Mouse (Mus musculus): ENCODE results near the gene Calcr. TPM values are rescaled to one million over a fixed set of nuclear protein-coding genes. Genes with fewer than 3 reads are reported as not detected.

Calcr gene
- polyA plus RNA-seq (2014; fragmentation: Nextera tagmentation; extraction: Ambion mirVana) = 0.22 and 0.25 TPM in 2 replicates

DNA sequence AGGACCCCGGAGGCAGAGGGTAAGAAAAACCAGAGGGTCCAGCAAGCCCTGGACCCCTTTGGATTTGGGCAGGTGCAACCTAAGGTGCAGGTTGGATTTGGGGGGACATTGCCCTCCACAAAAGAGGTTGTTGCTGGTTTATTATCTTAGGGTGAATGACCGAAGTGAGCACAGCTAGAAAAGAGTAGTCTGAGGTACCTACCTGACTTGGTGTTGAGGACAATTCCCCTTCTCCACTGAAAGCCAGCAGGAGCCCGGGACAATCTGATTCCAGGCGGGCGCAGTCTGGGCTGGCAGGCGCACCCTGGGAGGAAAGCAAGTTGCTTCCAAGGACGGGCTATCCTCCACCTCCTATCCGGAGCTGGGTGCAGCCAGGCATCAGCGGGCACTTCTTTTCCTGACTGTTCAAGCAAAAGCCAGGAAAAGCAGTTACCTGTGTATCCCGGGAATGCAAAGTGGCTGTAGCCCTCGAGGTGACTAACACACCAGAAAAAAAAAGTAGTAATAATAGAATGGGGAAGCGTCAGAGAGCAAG, at the start of gene Calcr:
Gene Calcr (minus strand): TSS at position 485 of the 535 bp plus-strand sequence.
- Histone ChIP-seq H3K9ac (replicated peaks; ENCODE audit: low read depth, low read length) (no peak within 1 kb of the TSS), H3K36me3 (ENCODE audit: control insufficient read depth, insufficient read depth, low read length) (no peaks in the 10 kb centered on the region), H3K27me3 (ENCODE audit: control insufficient read depth, insufficient read depth, low read length) (peaks cover 26% of the 10 kb centered on the region), H3K9me3 (ENCODE audit: control insufficient read depth, low read depth, low read length) (no peaks in the 10 kb centered on the region), H3K27ac (ENCODE audit: low read length) (no peak within 1 kb of the TSS), H3K4me2 (replicated peaks; ENCODE audit: low read depth, low read length) (peak within 1 kb of the TSS; percentile 94), H3K4me3 (ENCODE audit: low read depth, low read length) (peak within 1 kb of the TSS; percentile 45), H3K4me1 (ENCODE audit: control insufficient read depth, insufficient read depth, low read length) (peaks cover 3% of the 10 kb centered on the region; the same call in 1 of the 2 replicates)
- WGBS = 4% methylated on average over 12 of the region's 12 CpGs
- no peak for ATAC-seq (ENCODE audit: insufficient number of reproducible peaks, insufficient read depth, low FRiP score, low read depth)

DNA sequence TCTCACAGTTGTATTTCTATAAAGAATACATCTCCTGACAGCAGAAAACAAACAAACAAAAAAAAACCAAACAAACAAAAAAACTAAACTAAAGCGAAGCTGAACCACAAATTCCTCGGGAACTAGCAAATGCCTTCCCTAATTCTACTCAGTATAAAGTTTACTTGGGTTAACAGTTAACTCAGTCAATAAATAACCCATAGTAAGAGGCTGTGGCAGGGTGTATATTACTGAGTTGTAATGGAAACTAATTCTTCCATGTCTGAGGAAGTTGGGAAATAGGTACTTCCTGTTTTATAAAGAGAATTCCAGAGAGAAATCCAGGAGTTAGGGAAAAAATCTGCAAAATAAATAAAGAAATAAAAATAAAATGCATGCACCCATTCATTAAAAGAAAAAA, 3.0 kb upstream of the Calcr start:
- 57% methylated on average over 2 of the region's 2 CpGs for WGBS
- Histone ChIP-seq H3K4me2 (replicated peaks; ENCODE audit: low read depth, low read length) (no peak overlapping the region), H3K27me3 (ENCODE audit: control insufficient read depth, insufficient read depth, low read length) (peaks cover 26% of the 10 kb centered on the region), H3K9me3 (ENCODE audit: control insufficient read depth, low read depth, low read length) (no peaks in the 10 kb centered on the region), H3K9ac (replicated peaks; ENCODE audit: low read depth, low read length) (no peak overlapping the region), H3K4me1 (ENCODE audit: control insufficient read depth, insufficient read depth, low read length) (peaks cover 3% of the 10 kb centered on the region; the same call in 1 of the 2 replicates), H3K36me3 (ENCODE audit: control insufficient read depth, insufficient read depth, low read length) (no peaks in the 10 kb centered on the region), H3K27ac (ENCODE audit: low read length) (no peak overlapping the region), H3K4me3 (ENCODE audit: low read depth, low read length) (no peak overlapping the region)
- no peak for ATAC-seq (ENCODE audit: insufficient number of reproducible peaks, insufficient read depth, low FRiP score, low read depth)

DNA sequence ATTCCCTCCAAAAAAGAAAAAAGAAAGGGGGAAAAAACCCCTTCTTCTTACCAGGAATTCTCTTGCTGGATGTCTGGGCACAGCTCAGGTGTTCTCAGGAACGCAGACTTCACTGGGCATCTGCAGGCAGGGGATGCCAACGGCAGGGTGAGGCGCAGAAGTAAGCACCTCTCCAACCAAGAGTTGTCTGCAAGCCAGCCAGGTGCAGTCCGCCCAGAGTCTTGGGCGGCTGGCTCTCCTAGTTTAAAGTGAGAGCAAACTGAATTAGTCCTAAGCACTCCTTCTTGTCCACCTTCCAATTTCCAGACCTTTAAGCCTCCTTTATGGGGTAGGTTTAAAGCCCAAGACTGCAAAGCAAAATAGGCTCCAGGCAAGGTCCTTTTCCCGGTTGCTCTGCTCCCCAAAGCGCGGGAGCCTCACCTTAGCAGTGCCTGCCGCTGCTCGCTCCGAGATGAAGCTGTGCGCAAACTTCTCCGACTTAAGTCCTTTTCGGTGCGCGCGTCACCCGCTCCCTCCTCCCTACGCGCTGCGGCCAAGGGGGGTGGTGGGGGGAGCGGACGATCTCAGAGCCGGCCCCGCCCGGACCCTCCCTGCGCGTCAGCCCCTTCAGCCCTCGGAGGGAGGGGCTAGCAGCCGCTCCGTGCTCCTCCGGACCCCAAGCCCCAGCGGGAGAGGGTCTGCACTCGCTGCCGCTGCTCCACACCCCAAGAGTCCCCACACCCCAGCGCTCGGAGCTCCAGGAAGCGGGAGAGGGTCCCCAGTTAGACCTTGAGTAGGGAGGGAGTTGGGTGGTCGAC, 1.1 kb downstream of the Calcr start:
- peak overlapping the region; percentile 94 for H3K4me2 ChIP-seq (replicated peaks; ENCODE audit: low read depth, low read length)
- H3K4me3 ChIP-seq (ENCODE audit: low read depth, low read length) = peak overlapping the region; percentile 45
- H3K9me3 ChIP-seq (ENCODE audit: control insufficient read depth, low read depth, low read length) = no peaks in the 10 kb centered on the region
- peaks cover 26% of the 10 kb centered on the region for H3K27me3 ChIP-seq (ENCODE audit: control insufficient read depth, insufficient read depth, low read length)
- ATAC-seq (ENCODE audit: insufficient number of reproducible peaks, insufficient read depth, low FRiP score, low read depth) = 0 out of 2 replicates have a peak, but pooled peaks have one; percentile 56
- no peak overlapping the region for H3K9ac ChIP-seq (replicated peaks; ENCODE audit: low read depth, low read length)
- peaks cover 3% of the 10 kb centered on the region; the same call in 1 of the 2 replicates for H3K4me1 ChIP-seq (ENCODE audit: control insufficient read depth, insufficient read depth, low read length)
- WGBS = under 1% methylated on average over 38 of the region's 39 CpGs
- no peaks in the 10 kb centered on the region for H3K36me3 ChIP-seq (ENCODE audit: control insufficient read depth, insufficient read depth, low read length)
- no peak overlapping the region for H3K27ac ChIP-seq (ENCODE audit: low read length)

DNA sequence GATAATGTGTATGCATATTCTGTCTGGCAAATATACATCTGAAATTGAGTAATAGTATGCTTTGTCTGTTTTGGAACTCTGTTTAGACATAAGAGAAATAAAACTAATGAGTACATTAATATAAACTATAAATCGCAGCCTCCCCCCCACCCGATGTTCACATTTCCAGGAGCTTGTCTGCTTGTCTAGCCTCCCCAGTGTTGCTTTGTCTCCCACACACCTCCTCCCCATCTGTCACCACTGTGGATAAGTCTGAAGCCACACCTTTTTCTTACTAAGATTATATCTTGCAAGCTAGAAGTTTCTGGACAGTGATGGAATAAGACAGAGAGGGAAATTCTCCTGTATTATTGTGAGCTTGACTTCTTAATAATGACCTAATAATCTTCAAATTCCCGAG, 12.9 kb downstream of the Calcr start:
- H3K27ac ChIP-seq (ENCODE audit: low read length) = no peak overlapping the region
- no peaks in the 10 kb centered on the region for H3K36me3 ChIP-seq (ENCODE audit: control insufficient read depth, insufficient read depth, low read length)
- H3K9me3 ChIP-seq (ENCODE audit: control insufficient read depth, low read depth, low read length) = no peaks in the 10 kb centered on the region
- no peak overlapping the region for H3K4me3 ChIP-seq (ENCODE audit: low read depth, low read length)
- H3K9ac ChIP-seq (replicated peaks; ENCODE audit: low read depth, low read length) = no peak overlapping the region
- H3K27me3 ChIP-seq (ENCODE audit: control insufficient read depth, insufficient read depth, low read length) = no peaks in the 10 kb centered on the region
- no peaks in the 10 kb centered on the region for H3K4me1 ChIP-seq (ENCODE audit: control insufficient read depth, insufficient read depth, low read length)
- no peak overlapping the region for H3K4me2 ChIP-seq (replicated peaks; ENCODE audit: low read depth, low read length)
- ATAC-seq (ENCODE audit: insufficient number of reproducible peaks, insufficient read depth, low FRiP score, low read depth) = no peak
- WGBS = 71% methylated on average over 3 of the region's 3 CpGs

DNA sequence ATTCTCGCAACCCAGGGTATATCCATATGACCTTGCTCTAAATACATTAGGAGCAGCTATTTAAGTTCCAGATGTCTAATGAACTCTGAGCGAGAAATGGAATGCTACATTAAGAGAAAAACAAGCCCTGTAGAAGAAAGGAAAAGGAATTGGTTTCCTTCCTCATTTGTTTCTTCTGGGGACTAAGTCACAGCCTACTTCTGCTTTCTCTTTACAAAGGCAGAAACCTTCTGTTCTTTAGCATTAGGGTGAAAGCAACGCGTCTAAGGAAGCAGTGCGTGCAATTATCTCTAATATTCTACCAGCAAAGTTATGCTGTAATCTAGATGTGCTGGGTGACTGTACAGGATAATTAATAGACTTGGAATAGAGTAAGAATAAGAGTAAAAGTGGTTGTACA, 14.9 kb downstream of the Calcr start:
- H3K4me3 ChIP-seq (ENCODE audit: low read depth, low read length) = no peak overlapping the region
- 81% methylated on average over 5 of the region's 5 CpGs for WGBS
- H3K36me3 ChIP-seq (ENCODE audit: control insufficient read depth, insufficient read depth, low read length) = no peaks in the 10 kb centered on the region
- H3K9me3 ChIP-seq (ENCODE audit: control insufficient read depth, low read depth, low read length) = no peaks in the 10 kb centered on the region
- no peak overlapping the region for H3K27ac ChIP-seq (ENCODE audit: low read length)
- H3K27me3 ChIP-seq (ENCODE audit: control insufficient read depth, insufficient read depth, low read length) = no peaks in the 10 kb centered on the region
- no peak overlapping the region for H3K9ac ChIP-seq (replicated peaks; ENCODE audit: low read depth, low read length)
- no peak overlapping the region for H3K4me2 ChIP-seq (replicated peaks; ENCODE audit: low read depth, low read length)
- H3K4me1 ChIP-seq (ENCODE audit: control insufficient read depth, insufficient read depth, low read length) = no peaks in the 10 kb centered on the region
- ATAC-seq (ENCODE audit: insufficient number of reproducible peaks, insufficient read depth, low FRiP score, low read depth) = no peak

DNA sequence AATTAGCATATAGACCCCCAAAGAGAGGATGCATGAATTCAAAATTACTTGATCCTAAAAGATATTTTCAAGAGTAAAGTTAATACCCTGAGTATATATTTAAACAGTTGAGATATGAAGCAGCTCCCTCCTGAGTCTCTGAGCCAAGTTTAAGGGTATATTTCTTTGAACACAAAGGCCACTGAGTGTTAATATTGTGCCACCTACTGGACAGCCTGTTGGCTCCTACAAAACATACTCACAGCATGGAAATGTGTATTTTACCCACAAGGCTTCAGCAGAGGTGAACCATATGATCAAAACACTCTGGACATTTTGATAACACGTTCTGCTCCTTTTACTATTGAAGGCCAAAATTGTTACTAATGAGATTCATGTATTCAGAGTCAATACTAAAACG, 19.0 kb downstream of the Calcr start:
- H3K4me2 ChIP-seq (replicated peaks; ENCODE audit: low read depth, low read length) = no peak overlapping the region
- no peaks in the 10 kb centered on the region for H3K27me3 ChIP-seq (ENCODE audit: control insufficient read depth, insufficient read depth, low read length)
- no peaks in the 10 kb centered on the region for H3K36me3 ChIP-seq (ENCODE audit: control insufficient read depth, insufficient read depth, low read length)
- no peaks in the 10 kb centered on the region for H3K4me1 ChIP-seq (ENCODE audit: control insufficient read depth, insufficient read depth, low read length)
- no peak overlapping the region for H3K9ac ChIP-seq (replicated peaks; ENCODE audit: low read depth, low read length)
- H3K9me3 ChIP-seq (ENCODE audit: control insufficient read depth, low read depth, low read length) = no peaks in the 10 kb centered on the region
- H3K4me3 ChIP-seq (ENCODE audit: low read depth, low read length) = no peak overlapping the region
- WGBS = 42% methylated on average over 2 of the region's 2 CpGs
- ATAC-seq (ENCODE audit: insufficient number of reproducible peaks, insufficient read depth, low FRiP score, low read depth) = no peak
- H3K27ac ChIP-seq (ENCODE audit: low read length) = no peak overlapping the region

DNA sequence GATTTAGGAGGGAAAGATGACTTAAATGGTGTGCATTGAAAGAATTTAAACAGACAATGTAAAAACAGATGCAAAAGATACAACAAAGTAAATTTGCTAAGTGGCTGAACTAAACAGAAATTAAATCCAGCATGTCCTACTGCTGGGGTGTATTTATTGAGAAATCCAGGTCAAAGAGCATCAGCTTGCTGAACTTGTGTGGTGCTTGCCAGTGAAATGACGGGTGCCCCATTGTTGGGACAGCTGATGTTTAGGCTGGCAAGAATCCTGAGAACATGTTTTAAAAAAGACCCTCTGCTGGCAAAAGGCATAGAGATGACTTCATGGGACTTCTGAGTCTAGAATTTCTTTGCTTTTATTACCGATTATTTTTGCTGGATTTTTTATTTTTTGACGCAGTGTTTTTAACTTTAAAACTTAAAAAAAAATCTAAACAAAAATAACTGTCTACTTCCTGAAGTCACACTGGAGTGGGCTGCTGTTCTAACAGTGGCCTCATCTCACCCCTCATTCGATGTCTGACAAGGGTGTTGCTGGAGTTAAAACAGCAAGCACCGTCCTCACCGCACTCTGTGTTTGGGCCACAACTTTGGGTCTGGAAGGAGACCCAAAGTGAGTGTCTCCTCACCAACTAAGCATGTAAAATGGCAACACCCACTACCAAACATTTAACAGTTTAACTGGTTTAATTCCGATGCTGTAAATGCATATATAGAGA, 22.4 kb downstream of the Calcr start:
- H3K9me3 ChIP-seq (ENCODE audit: control insufficient read depth, low read depth, low read length) = no peaks in the 10 kb centered on the region
- H3K27ac ChIP-seq (ENCODE audit: low read length) = no peak overlapping the region
- H3K9ac ChIP-seq (replicated peaks; ENCODE audit: low read depth, low read length) = no peak overlapping the region
- ATAC-seq (ENCODE audit: insufficient number of reproducible peaks, insufficient read depth, low FRiP score, low read depth) = no peak
- no peak overlapping the region for H3K4me2 ChIP-seq (replicated peaks; ENCODE audit: low read depth, low read length)
- H3K4me3 ChIP-seq (ENCODE audit: low read depth, low read length) = no peak overlapping the region
- H3K4me1 ChIP-seq (ENCODE audit: control insufficient read depth, insufficient read depth, low read length) = no peaks in the 10 kb centered on the region
- no peaks in the 10 kb centered on the region for H3K36me3 ChIP-seq (ENCODE audit: control insufficient read depth, insufficient read depth, low read length)
- 82% methylated on average over 7 of the region's 7 CpGs for WGBS
- H3K27me3 ChIP-seq (ENCODE audit: control insufficient read depth, insufficient read depth, low read length) = no peaks in the 10 kb centered on the region

DNA sequence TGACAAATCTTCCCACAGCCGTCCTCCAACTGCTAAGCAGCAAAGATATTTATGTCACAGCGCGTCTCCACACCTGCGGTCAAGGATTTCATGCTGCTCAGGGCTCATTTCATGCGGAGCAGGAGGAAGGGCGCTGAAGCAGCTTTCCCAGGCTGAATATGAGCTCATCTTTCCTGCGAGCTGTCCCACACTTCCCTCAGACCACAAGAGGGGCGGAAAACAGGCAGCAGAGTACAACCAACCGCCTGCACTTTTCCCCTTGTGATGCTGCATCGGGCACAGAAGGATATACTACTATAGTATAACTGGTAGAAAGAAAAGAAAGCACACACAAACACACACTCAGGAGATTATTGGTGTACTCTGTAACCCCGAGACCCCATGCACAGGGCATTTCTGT, 23.2 kb downstream of the Calcr start:
- Histone ChIP-seq H3K27me3 (ENCODE audit: control insufficient read depth, insufficient read depth, low read length) (no peaks in the 10 kb centered on the region), H3K4me3 (ENCODE audit: low read depth, low read length) (no peak overlapping the region), H3K9ac (replicated peaks; ENCODE audit: low read depth, low read length) (no peak overlapping the region), H3K4me1 (ENCODE audit: control insufficient read depth, insufficient read depth, low read length) (no peaks in the 10 kb centered on the region), H3K4me2 (replicated peaks; ENCODE audit: low read depth, low read length) (no peak overlapping the region), H3K27ac (ENCODE audit: low read length) (no peak overlapping the region), H3K9me3 (ENCODE audit: control insufficient read depth, low read depth, low read length) (no peaks in the 10 kb centered on the region), H3K36me3 (ENCODE audit: control insufficient read depth, insufficient read depth, low read length) (no peaks in the 10 kb centered on the region)
- WGBS = 42% methylated on average over 11 of the region's 11 CpGs
- no peak for ATAC-seq (ENCODE audit: insufficient number of reproducible peaks, insufficient read depth, low FRiP score, low read depth)

Measured in stomach, embryonic 14.5 days (tissue).